Mouse (Mus musculus) hindbrain, embryonic 15.5 days (tissue): Measurements from ENCODE around the gene BC147527. TPM values are rescaled to one million over a fixed set of nuclear protein-coding genes. Genes with fewer than 3 reads are reported as not detected.

Experiments used
- ATAC-seq: fragments of 200-750 bp; cut with Nextera tagmentation; 2 replicates; pipeline ENCODE4 v1.8.0; 2017; ENCODE audit warnings: low read depth, moderate number of reproducible peaks, moderate TSS enrichment; ENCODE audit not compliant: low FRiP score
- H3K27ac ChIP-seq: fragments of 300-500 bp; sonication (generic); replicated peaks from 2 replicates; pipeline ENCODE4 v1.5.1; 2015; ENCODE audit warnings: mild to moderate bottlenecking, inconsistent platforms
- H3K27me3 ChIP-seq: fragments of 300-500 bp; sonication (generic); 2 replicates; pipeline ENCODE4 v1.6.1; 2015; ENCODE audit warnings: control low read depth, inconsistent platforms
- H3K36me3 ChIP-seq: fragments of 300-500 bp; sonication (generic); 2 replicates; pipeline ENCODE4 v1.6.1; 2015; ENCODE audit warnings: control low read depth, inconsistent platforms
- H3K4me1 ChIP-seq: fragments of 300-500 bp; sonication (generic); replicated peaks from 2 replicates; pipeline ENCODE4 v1.6.1; 2015; ENCODE audit warnings: control low read depth, inconsistent platforms
- H3K4me2 ChIP-seq: fragments of 300-500 bp; sonication (generic); 2 replicates; pipeline ENCODE4 v1.6.1; 2015; ENCODE audit warnings: moderate library complexity, mild to moderate bottlenecking, inconsistent platforms
- H3K4me3 ChIP-seq: fragments of 300-500 bp; sonication (generic); 2 replicates; pipeline ENCODE4 v1.5.1; 2015; ENCODE audit warnings: mild to moderate bottlenecking, inconsistent platforms
- H3K9ac ChIP-seq: fragments of 300-500 bp; sonication (generic); 2 replicates; pipeline ENCODE4 v1.6.1; 2015; ENCODE audit warnings: inconsistent platforms
- H3K9me3 ChIP-seq: fragments of 300-500 bp; sonication (generic); 2 replicates; pipeline ENCODE4 v1.6.1; 2016; ENCODE audit warnings: control low read depth, inconsistent platforms
- WGBS: fragments of 180-500 bp; shearing (Covaris S2); methylation state at CpG from one replicate; pipeline ENCODE4 v1.1.7; 2015; 5-methylcytosine and 5-hydroxymethylcytosine counted together
- polyA plus RNA-seq: library from polyadenylated mRNA; unstranded; fragments of >200 nt; fragmentation: Nextera tagmentation; extraction: Ambion mirVana; gene quantifications from 2 replicates; pipeline ENCODE4 v1.2.1, GENCODE M21; 2015

The BC147527 gene
- polyA plus RNA-seq, 1 experiment from 2014 or later, result not detected

GRCm38 (mm10) chr13:120320183-120320582, 20.0 kb downstream of the BC147527 start:
- Histone ChIP-seq H3K4me1 (no peaks in the 10 kb centered on the region), H3K9me3 (no peaks in the 10 kb centered on the region), H3K9ac (no peak overlapping the region), H3K27me3 (no peaks in the 10 kb centered on the region), H3K27ac (no peak overlapping the region), H3K4me2 (no peak overlapping the region), H3K36me3 (no peaks in the 10 kb centered on the region), H3K4me3 (no peak overlapping the region)
- 70% methylated on average over 3 of the region's 3 CpGs for WGBS
- ATAC-seq, result no peak

GRCm38 (mm10) chr13:120320721-120321120, 20.5 kb downstream of the BC147527 start:
- 100% methylated on average over 1 of the region's 1 CpGs for WGBS

More at GRCm38 (mm10) chr13:120320721-120321120, 20.5 kb downstream of the BC147527 start:
- Histone ChIP-seq H3K9ac (no peak overlapping the region), H3K4me1 (no peaks in the 10 kb centered on the region), H3K36me3 (no peaks in the 10 kb centered on the region), H3K27me3 (no peaks in the 10 kb centered on the region), H3K9me3 (no peaks in the 10 kb centered on the region), H3K27ac (no peak overlapping the region), H3K4me2 (no peak overlapping the region), H3K4me3 (no peak overlapping the region)
- ATAC-seq, result no peak

Other genes starting within 250 kb of the BC147527 start
- gene Gm21188, start 248.2 kb upstream of the BC147527 start, polyA plus RNA-seq, result 0.24 TPM in 1 of 2 replicates, not detected in the other
- gene Gm20767, start 160.1 kb upstream of the BC147527 start, polyA plus RNA-seq, result not detected in 2 replicates
- not detected in 2 replicates for gene Gm21818, start 128.0 kb upstream of the BC147527 start, polyA plus RNA-seq
- gene Gm21762, start 84.4 kb upstream of the BC147527 start, polyA plus RNA-seq, result not detected in 2 replicates
- gene Gm21731, start 61.3 kb upstream of the BC147527 start, polyA plus RNA-seq, result not detected in 2 replicates
- gene AF067061, start 37.3 kb upstream of the BC147527 start, polyA plus RNA-seq, result not detected in 2 replicates
- gene Tcstv3, start 16.5 kb downstream of the BC147527 start, polyA plus RNA-seq, result not detected in 2 replicates